Comparison of ENCODE assay signal across 8 mouse cellular contexts in the genomic region with DNA sequence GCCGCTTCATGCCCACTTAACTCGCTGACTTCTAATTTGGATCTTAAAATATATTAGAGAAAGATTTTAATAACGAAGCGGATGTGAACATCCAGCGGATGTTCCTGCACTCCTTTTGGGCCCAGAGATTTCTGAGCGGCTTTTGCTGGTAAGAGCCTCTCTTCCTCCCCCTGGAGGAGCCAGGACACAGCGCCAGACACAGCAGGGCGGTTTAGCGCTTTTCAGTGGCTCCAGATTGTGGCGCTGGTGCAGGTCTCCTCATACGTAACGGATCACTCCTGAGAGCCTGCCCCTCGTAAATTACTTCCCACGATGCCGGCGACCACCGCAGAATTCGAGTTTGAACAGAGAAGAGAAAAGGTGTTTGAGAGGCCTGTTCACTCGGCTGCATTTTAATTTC. TPM values are rescaled to one million over a fixed set of nuclear protein-coding genes. Genes with fewer than 3 reads are reported as not detected.
DNase-seq lines count a peak whose midpoint lies in the region; ATAC-seq and TF ChIP-seq lines count a peak whose summit lies in the region.
"Had no signal": no experiment of that assay in that cellular context is flagged by ENCODE, and none has a peak within 500 bp of the region (broad histone marks: within the 10 kb centered on the region; RNA-seq: fewer than 3 reads in every experiment).

No protein-coding gene starts in this region.

- H3K27ac ChIP-seq in heart, embryonic 12.5 days (ENCODE audit: poor library complexity, severe bottlenecking) = no peak overlapping the region
- peak overlapping the region; percentile 51; the same call in 1 of the 2 replicates for H3K27ac ChIP-seq in kidney, embryonic 14.5 days (ENCODE audit: low read depth, low read length)
- H3K27ac ChIP-seq in liver, adult 2 months (replicated peaks; ENCODE audit: insufficient read depth, low read depth, low read length) = no peak overlapping the region
- no peak overlapping the region for H3K27ac ChIP-seq in midbrain, postnatal 0 days (ENCODE audit: low read depth, low read length)

- no peak for TF ChIP-seq POLR2A in liver, adult 2 months (IDR thresholded peaks at IDR 0.05; ENCODE audit: extremely low read depth, insufficient read depth, low read length)

- peak overlapping the region; percentile 41 for H3K4me3 ChIP-seq in heart, embryonic 12.5 days
- peak overlapping the region; percentile 19 for H3K4me3 ChIP-seq in kidney, embryonic 14.5 days (ENCODE audit: low read length)
- no peak overlapping the region for H3K4me3 ChIP-seq in liver, adult 2 months (ENCODE audit: insufficient read depth, low read depth, low read length)
- H3K4me3 ChIP-seq in midbrain, postnatal 0 days (ENCODE audit: low read depth, low read length) = peak overlapping the region; percentile 15
- H3K4me3 ChIP-seq: erythroblast, embryonic 14.5 days had no signal

- 0 out of 2 replicates have a peak, but pooled peaks have one; percentile 51 for ATAC-seq in heart, embryonic 12.5 days (ENCODE audit: insufficient number of reproducible peaks, low FRiP score)
- ATAC-seq in kidney, embryonic 14.5 days (ENCODE audit: low FRiP score, low TSS enrichment) = peak; percentile 79
- ATAC-seq in midbrain, postnatal 0 days (ENCODE audit: low FRiP score) = no peak

- H3K36me3 ChIP-seq in heart, embryonic 12.5 days = no peaks in the 10 kb centered on the region
- no peaks in the 10 kb centered on the region for H3K36me3 ChIP-seq in kidney, embryonic 14.5 days (ENCODE audit: control insufficient read depth, insufficient read depth, low read length)
- no peaks in the 10 kb centered on the region for H3K36me3 ChIP-seq in liver, adult 2 months (ENCODE audit: control insufficient read depth, insufficient read depth, low read length)
- H3K36me3 ChIP-seq in midbrain, postnatal 0 days (ENCODE audit: insufficient read depth, low read length) = no peaks in the 10 kb centered on the region

- H3K9ac ChIP-seq in heart, embryonic 12.5 days = peak overlapping the region; percentile 67
- peak overlapping the region; percentile 40; the same call in 1 of the 2 replicates for H3K9ac ChIP-seq in kidney, embryonic 14.5 days (ENCODE audit: low read depth, low read length)
- H3K9ac ChIP-seq in liver, adult 2 months (ENCODE audit: low read depth, low read length) = no peak overlapping the region
- no peak overlapping the region for H3K9ac ChIP-seq in midbrain, postnatal 0 days (replicated peaks; ENCODE audit: low read length, poor library complexity, severe bottlenecking)

- TF ChIP-seq CTCF in liver, adult 2 months (IDR thresholded peaks at IDR 0.05; ENCODE audit: low read depth, low read length) = peak; percentile 49; the same call in 1 of the 2 replicates
- peak; percentile 75 for TF ChIP-seq CTCF in midbrain, postnatal 0 days (IDR thresholded peaks at IDR 0.05)

- H3K79me2 ChIP-seq in liver, adult 2 months (ENCODE audit: control insufficient read depth, insufficient read depth, low read length) = no peaks in the 10 kb centered on the region

- H3K27me3 ChIP-seq in heart, embryonic 12.5 days (replicated peaks) = peaks cover 17% of the 10 kb centered on the region
- H3K27me3 ChIP-seq in kidney, embryonic 14.5 days (ENCODE audit: control insufficient read depth, insufficient read depth, low read length) = no peaks in the 10 kb centered on the region
- peaks cover 6% of the 10 kb centered on the region; the same call in 1 of the 2 replicates for H3K27me3 ChIP-seq in liver, adult 2 months (ENCODE audit: control insufficient read depth, insufficient read depth, low read length)
- no peaks in the 10 kb centered on the region for H3K27me3 ChIP-seq in midbrain, postnatal 0 days (ENCODE audit: insufficient read depth, low read length)

- 1% methylated on average over 19 of the region's 19 CpGs for WGBS in heart, embryonic 12.5 days
- 2% methylated on average over 19 of the region's 19 CpGs for WGBS in kidney, embryonic 14.5 days
- WGBS in liver, adult 2 months = 13% methylated on average over 19 of the region's 19 CpGs
- WGBS in midbrain, postnatal 0 days = 3% methylated on average over 19 of the region's 19 CpGs

- no peaks in the 10 kb centered on the region for H3K9me3 ChIP-seq in heart, embryonic 12.5 days (replicated peaks)
- H3K9me3 ChIP-seq in kidney, embryonic 14.5 days (ENCODE audit: control insufficient read depth, low read length) = no peaks in the 10 kb centered on the region
- no peaks in the 10 kb centered on the region for H3K9me3 ChIP-seq in midbrain, postnatal 0 days (ENCODE audit: low read length)

- peak overlapping the region; percentile 70 for H3K4me2 ChIP-seq in heart, embryonic 12.5 days
- peak overlapping the region; percentile 45 for H3K4me2 ChIP-seq in kidney, embryonic 14.5 days (replicated peaks; ENCODE audit: low read depth, low read length)
- peak overlapping the region; percentile 36 for H3K4me2 ChIP-seq in midbrain, postnatal 0 days (ENCODE audit: low read depth, low read length, poor library complexity, severe bottlenecking)

- peaks cover 6% of the 10 kb centered on the region for H3K4me1 ChIP-seq in heart, embryonic 12.5 days (replicated peaks)
- peaks cover 28% of the 10 kb centered on the region for H3K4me1 ChIP-seq in kidney, embryonic 14.5 days (ENCODE audit: control insufficient read depth, insufficient read depth, low read length)
- H3K4me1 ChIP-seq in liver, adult 2 months (ENCODE audit: control insufficient read depth, insufficient read depth, low read length) = no peaks in the 10 kb centered on the region
- H3K4me1 ChIP-seq in midbrain, postnatal 0 days (ENCODE audit: insufficient read depth, low read length) = no peaks in the 10 kb centered on the region

- peak; percentile 93 for DNase-seq in brain, adult 2 months (ENCODE audit: low read depth, low spot score)
- DNase-seq in embryo, embryonic 10.5 days (ENCODE audit: low spot score) = peak; percentile 90
- DNase-seq in liver, adult 2 months (ENCODE audit: extremely low read depth, low read depth, low spot score) = no peak
- DNase-seq in midbrain, postnatal 0 days (ENCODE audit: low spot score) = peak; percentile 90
- peak; percentile 29 for DNase-seq in testis, postnatal 14 days (ENCODE audit: low spot score)

RNA-seq across cellular contexts. Expression of gene Snx11, which starts 41.5 kb away (rescaled TPM):
- 14.3 and 14.7 TPM in 2 replicates for polyA plus RNA-seq in heart, embryonic 12.5 days (2016; fragmentation: Nextera tagmentation; extraction: Ambion mirVana)
- polyA plus RNA-seq in kidney, embryonic 14.5 days (2014; fragmentation: Nextera tagmentation; extraction: Ambion mirVana) = 8.6 and 10.2 TPM in 2 replicates
- 6.3 and 7.5 TPM in 2 replicates for total RNA-seq in liver, adult 2 months (2014; rRNA removed)
- 7.8 and 8.1 TPM in 2 replicates for polyA plus RNA-seq in liver, adult 2 months (2012; rRNA removed)
- total RNA-seq in midbrain, postnatal 0 days (2014; rRNA removed) = 61.6 and 61.9 TPM in 2 replicates
- polyA plus RNA-seq in midbrain, postnatal 0 days (2015; fragmentation: Nextera tagmentation; extraction: Ambion mirVana) = 36.6 and 38.9 TPM in 2 replicates

RNA-seq across cellular contexts. Expression of gene Cbx1, which starts 53.0 kb away (rescaled TPM):
- polyA plus RNA-seq in heart, embryonic 12.5 days (2016; fragmentation: Nextera tagmentation; extraction: Ambion mirVana) = 57.9 and 61.0 TPM in 2 replicates
- 137 and 181 TPM in 2 replicates for polyA plus RNA-seq in kidney, embryonic 14.5 days (2014; fragmentation: Nextera tagmentation; extraction: Ambion mirVana)
- total RNA-seq in liver, adult 2 months (2014; rRNA removed) = 16.0 and 16.8 TPM in 2 replicates
- polyA plus RNA-seq in liver, adult 2 months (2012; rRNA removed) = 9.2 and 9.7 TPM in 2 replicates
- total RNA-seq in midbrain, postnatal 0 days (2014; rRNA removed) = 29.0 and 38.1 TPM in 2 replicates
- 47.6 and 53.2 TPM in 2 replicates for polyA plus RNA-seq in midbrain, postnatal 0 days (2015; fragmentation: Nextera tagmentation; extraction: Ambion mirVana)

Comparison
In these comparisons a context has a peak if more than half of its experiments do, and no peak if none do; other contexts are left out.
1. H3K9ac ChIP-seq: peak in heart, embryonic 12.5 days (single experiment) and kidney, embryonic 14.5 days (single experiment); none in liver, adult 2 months (single experiment) and midbrain, postnatal 0 days (single experiment).
2. Peak in every context shown above with its lines, with median percentiles within 50 percentile points of each other: H3K4me2 ChIP-seq.